In genomic region chr8:92359000-92359832, GRCm38 (mm10) we compare ENCODE assay signal across 7 mouse cellular contexts. TPM values are rescaled to one million over a fixed set of nuclear protein-coding genes. Genes with fewer than 3 reads are reported as not detected.
DNase-seq lines count a peak whose midpoint lies in the region; ATAC-seq and TF ChIP-seq lines count a peak whose summit lies in the region.

No protein-coding gene starts in this region.

- H3K36me3 ChIP-seq in forebrain, embryonic 15.5 days, result no peaks in the 10 kb centered on the region
- no peaks in the 10 kb centered on the region for H3K36me3 ChIP-seq in kidney, embryonic 15.5 days
- H3K36me3 ChIP-seq in midbrain, embryonic 16.5 days (ENCODE audit: control insufficient read depth, insufficient read depth, low read length), result no peaks in the 10 kb centered on the region

- no peak for TF ChIP-seq CTCF in layer of hippocampus, adult 2 months (conservative IDR thresholded peaks at IDR 0.05)

- DNase-seq in thymus, postnatal 4 days, result peak; percentile 18
- DNase-seq in thymus, postnatal 36 days, result no peak
- DNase-seq in layer of hippocampus, adult 2 months (ENCODE audit: low spot score in 2 of 2), result no peak
- DNase-seq in left cerebral cortex, postnatal 4 days, result no peak

- no peak overlapping the region for H3K9ac ChIP-seq in forebrain, embryonic 15.5 days (replicated peaks)
- H3K9ac ChIP-seq in kidney, embryonic 15.5 days, result peak overlapping the region; percentile 51
- H3K9ac ChIP-seq in midbrain, embryonic 16.5 days (ENCODE audit: low read depth, low read length), result peak overlapping the region; percentile 81

- 2% methylated on average over 35 of the region's 35 CpGs for WGBS in forebrain, embryonic 15.5 days
- 2% methylated on average over 35 of the region's 35 CpGs for WGBS in kidney, embryonic 15.5 days
- WGBS in midbrain, embryonic 16.5 days, result 1% methylated on average over 35 of the region's 35 CpGs

- H3K27ac ChIP-seq in forebrain, embryonic 15.5 days (replicated peaks), result no peak overlapping the region
- H3K27ac ChIP-seq in kidney, embryonic 15.5 days, result no peak overlapping the region
- peak overlapping the region; percentile 93 for H3K27ac ChIP-seq in midbrain, embryonic 16.5 days (ENCODE audit: low read length)
- no peak overlapping the region for H3K27ac ChIP-seq in layer of hippocampus, adult 2 months

- peaks cover 63% of the 10 kb centered on the region for H3K4me1 ChIP-seq in forebrain, embryonic 15.5 days
- H3K4me1 ChIP-seq in kidney, embryonic 15.5 days, result peaks cover 63% of the 10 kb centered on the region
- peaks cover 8% of the 10 kb centered on the region; the same call in 1 of the 2 replicates for H3K4me1 ChIP-seq in midbrain, embryonic 16.5 days (ENCODE audit: control insufficient read depth, insufficient read depth, low read length)

- H3K9me3 ChIP-seq in forebrain, embryonic 15.5 days, result no peaks in the 10 kb centered on the region
- no peaks in the 10 kb centered on the region for H3K9me3 ChIP-seq in kidney, embryonic 15.5 days (replicated peaks)
- H3K9me3 ChIP-seq in midbrain, embryonic 16.5 days (replicated peaks; ENCODE audit: control insufficient read depth, low read length, poor library complexity, severe bottlenecking), result no peaks in the 10 kb centered on the region

- peaks cover 68% of the 10 kb centered on the region for H3K27me3 ChIP-seq in forebrain, embryonic 15.5 days
- H3K27me3 ChIP-seq in kidney, embryonic 15.5 days, result peaks cover 89% of the 10 kb centered on the region
- H3K27me3 ChIP-seq in midbrain, embryonic 16.5 days (ENCODE audit: control insufficient read depth, insufficient read depth, low read depth, low read length), result no peaks in the 10 kb centered on the region; the same call in 1 of the 2 replicates

- no peak overlapping the region; the same call in 1 of the 2 replicates for H3K4me2 ChIP-seq in forebrain, embryonic 15.5 days (replicated peaks)
- H3K4me2 ChIP-seq in kidney, embryonic 15.5 days, result peak overlapping the region; percentile 89
- peak overlapping the region; percentile 68 for H3K4me2 ChIP-seq in midbrain, embryonic 16.5 days (ENCODE audit: low read length)

- H3K4me3 ChIP-seq in forebrain, embryonic 15.5 days, result peak overlapping the region; percentile 62
- peak overlapping the region; percentile 68 for H3K4me3 ChIP-seq in kidney, embryonic 15.5 days (replicated peaks)
- H3K4me3 ChIP-seq in midbrain, embryonic 16.5 days (ENCODE audit: low read depth, low read length), result peak overlapping the region; percentile 60
- H3K4me3 ChIP-seq in layer of hippocampus, adult 2 months, result no peak overlapping the region

- intact Hi-C loops in left cerebral cortex, postnatal 4 days (cut with DNase I), result loop anchor here (5.0 to 10.0 kb wide), 4 partner anchors 557 to 1164 kb away; partner anchors contain the start of genes Aktip and Irx3

- no peak for ATAC-seq in forebrain, embryonic 15.5 days (replicated peaks)
- no peak for ATAC-seq in kidney, embryonic 15.5 days (replicated peaks; ENCODE audit: low FRiP score)
- ATAC-seq in midbrain, embryonic 16.5 days, result no peak

RNA-seq across cellular contexts. Expression of gene Irx5, which starts 1.8 kb away (rescaled TPM):
- 0.85 and 0.88 TPM in 2 replicates for polyA plus RNA-seq in forebrain, embryonic 15.5 days (2015; fragmentation: Nextera tagmentation; extraction: Ambion mirVana)
- polyA plus RNA-seq in kidney, embryonic 15.5 days (2015; fragmentation: Nextera tagmentation; extraction: Ambion mirVana), result 2.3 and 2.8 TPM in 2 replicates
- 16.5 and 16.8 TPM in 2 replicates for polyA plus RNA-seq in midbrain, embryonic 16.5 days (2015; fragmentation: Nextera tagmentation; extraction: Ambion mirVana)
- total RNA-seq in layer of hippocampus, adult 2 months (2021), result under 1 TPM in 1 of 2 experiments, not detected in 1; 0.18 TPM
- total RNA-seq in left cerebral cortex, postnatal 4 days (2021), result not detected
